Mouse (Mus musculus): Measurements from ENCODE around the gene Prmt2.

- TF ChIP-seq CTCF (IDR thresholded peaks at IDR 0.05; ENCODE audit: low read depth) (no peak), EP300 (IDR thresholded peaks at IDR 0.05; ENCODE audit: low read depth) (no peak)
Measured at GRCm38 (mm10) chr10:76185216-76185615, 52.4 kb downstream of the Prmt2 start.

All from heart, postnatal 0 days (tissue).